Mouse (Mus musculus): ENCODE results near the gene Tfip11.

Gene Tfip11

DNA sequence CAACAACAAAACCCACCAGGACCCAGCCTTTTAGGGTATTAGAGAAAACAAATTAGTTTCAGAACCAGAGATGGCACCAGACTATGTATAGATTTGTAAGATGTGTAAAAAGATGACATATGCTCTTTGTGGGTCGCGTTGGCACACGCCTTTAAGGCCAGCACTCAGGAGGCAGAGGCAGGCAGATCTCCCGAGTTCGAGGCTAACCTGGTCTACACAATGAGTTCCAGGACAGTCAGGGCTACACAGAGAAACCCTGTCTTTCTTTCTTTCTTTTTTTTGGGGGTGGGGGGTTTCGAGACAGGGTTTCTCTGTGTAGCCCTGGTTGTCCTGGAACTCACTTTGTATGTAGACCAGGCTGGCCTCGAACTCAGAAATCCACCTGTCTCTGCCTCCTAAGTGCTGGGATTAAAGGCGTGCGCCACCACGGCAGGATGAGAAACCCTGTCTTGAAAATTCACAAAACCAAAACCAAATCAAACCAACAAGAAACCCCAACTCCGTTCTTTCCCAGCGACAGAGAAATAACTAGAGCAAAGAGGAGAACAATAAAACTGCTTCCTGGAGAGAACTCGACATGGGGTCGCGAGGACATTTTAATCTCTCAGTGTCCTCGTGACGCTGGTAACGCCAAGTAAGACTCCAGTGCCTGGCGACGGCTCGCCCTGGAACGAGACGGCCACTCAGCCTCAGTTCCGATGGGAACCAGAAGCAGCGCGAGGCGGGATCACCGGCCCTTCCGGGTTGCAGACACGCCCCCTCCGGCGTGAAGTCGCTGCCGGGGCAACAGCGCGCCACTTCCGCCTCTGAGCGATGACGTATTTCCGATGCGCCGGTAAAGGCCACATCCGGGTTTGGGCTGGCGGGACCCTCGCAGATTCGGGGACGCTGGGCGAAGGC, at the start of gene Tfip11:
TSS of gene Tfip11 (plus strand) at position 813 of the 900 bp plus-strand sequence.
- DNase-seq (ENCODE audit: low spot score) = peak; percentile 87

- no peak for DNase-seq (ENCODE audit: low spot score)
Measured at GRCm38 (mm10) chr5:112276907-112277348, 49.2 kb upstream of the Tfip11 start.

GRCm38 (mm10) chr5:112277906-112278470, 48.2 kb upstream of the Tfip11 start:
- DNase-seq (ENCODE audit: low spot score) = no peak

DNA sequence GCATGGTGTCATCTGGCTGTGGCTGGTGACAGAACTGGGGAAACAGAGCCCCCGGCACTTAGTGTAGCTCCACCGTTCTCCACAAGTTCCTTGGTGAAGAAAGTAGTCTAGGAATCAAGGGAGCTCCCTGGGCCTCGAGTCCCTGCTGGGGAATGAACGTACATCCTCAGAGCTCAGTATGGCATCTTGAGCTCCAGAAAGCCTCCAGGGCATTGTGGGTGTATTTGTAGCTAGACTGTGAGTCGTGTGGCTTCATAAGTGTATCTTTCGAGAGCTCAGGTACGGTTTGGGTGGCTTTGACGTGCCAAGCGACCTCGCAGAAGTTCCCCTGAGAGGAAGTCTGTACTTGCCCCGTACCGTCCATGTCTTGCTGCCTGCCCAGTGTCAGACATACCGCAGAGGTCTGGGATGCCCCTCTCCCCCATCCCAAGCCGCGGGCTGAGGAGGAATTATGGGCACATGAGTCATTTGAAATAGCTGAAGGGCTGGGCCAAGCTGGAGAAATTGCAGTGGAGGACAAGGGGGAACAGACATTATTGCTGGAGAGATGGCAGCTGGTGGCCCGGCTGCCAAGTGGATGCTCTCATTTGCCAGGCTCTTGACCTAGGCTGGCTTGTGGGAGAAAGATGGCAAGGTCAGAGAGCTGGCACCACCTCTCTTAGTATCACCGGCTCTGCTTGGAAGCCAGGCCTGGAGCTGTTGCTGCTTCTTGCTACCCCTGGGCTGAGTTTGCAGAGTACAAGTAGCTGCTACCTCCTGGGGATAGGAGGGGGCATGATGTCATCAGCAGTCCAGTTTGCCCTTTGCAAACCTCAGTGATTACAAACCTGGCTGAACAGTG, 46.8 kb upstream of the Tfip11 start:
- no peak for DNase-seq (ENCODE audit: low spot score)

GRCm38 (mm10) chr5:112280151-112280550, 46.0 kb upstream of the Tfip11 start:
- no peak for DNase-seq (ENCODE audit: low spot score)

GRCm38 (mm10) chr5:112280863-112281660, 45.1 kb upstream of the Tfip11 start:
- no peak for DNase-seq (ENCODE audit: low spot score)

GRCm38 (mm10) chr5:112281676-112282075, 44.5 kb upstream of the Tfip11 start:
- no peak for DNase-seq (ENCODE audit: low spot score)

DNA sequence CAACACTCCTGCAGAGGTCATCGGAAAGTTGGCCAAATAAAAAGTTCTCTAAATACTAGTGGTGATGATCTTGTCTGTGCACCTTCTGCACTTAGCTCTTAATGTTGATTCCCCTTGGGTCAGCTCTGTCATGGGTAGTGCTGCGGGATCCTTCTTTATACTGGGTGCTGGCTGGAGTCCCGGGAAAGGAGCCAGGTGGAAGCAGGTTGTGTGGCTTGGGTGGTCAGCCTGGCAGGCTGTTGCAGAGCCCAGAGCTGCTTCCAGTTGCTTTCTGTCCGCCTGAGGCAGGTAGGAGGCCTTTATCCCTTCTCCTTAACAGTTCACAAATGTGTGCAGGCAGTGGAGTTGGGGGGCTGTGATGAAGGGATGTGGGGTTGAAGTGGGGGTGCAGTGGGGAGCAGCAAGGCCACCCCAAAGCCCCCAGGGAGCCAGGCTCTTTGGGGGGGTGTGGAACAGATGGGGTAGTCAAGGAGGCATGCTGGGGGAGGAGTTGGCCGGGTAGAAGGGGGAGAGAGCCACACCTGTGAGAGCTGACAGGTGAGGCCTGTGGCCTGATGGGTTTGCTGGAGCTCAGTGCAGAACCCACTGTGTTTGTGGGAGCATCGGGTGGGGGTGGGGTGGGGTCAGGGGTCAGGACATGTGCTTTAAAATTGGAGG, 43.9 kb upstream of the Tfip11 start:
- DNase-seq (ENCODE audit: low spot score) = no peak

- no peak for DNase-seq (ENCODE audit: low spot score)
Measured at GRCm38 (mm10) chr5:112282780-112283482, 43.2 kb upstream of the Tfip11 start.

- DNase-seq (ENCODE audit: low spot score) = no peak
Measured at GRCm38 (mm10) chr5:112283543-112284202, 42.5 kb upstream of the Tfip11 start.

DNA sequence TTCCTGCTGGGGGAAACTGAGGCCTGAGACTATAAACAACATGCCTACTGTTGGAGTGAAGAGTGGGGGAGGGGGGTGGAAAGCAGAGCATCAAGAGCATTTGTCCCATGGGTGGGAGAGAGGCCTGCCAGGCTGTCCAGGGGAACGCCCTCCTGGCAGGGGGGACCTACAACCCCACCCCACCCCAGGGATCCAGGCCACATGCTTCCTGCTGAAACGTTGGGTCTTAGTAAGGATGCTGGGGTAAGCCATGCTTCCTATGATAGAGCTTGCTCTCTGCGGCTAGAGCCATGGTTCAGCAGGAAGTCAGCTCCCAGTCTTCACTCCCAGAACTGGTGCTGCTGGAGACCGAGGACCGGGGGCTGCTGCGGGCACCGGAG, 42.0 kb upstream of the Tfip11 start:
- DNase-seq (ENCODE audit: low spot score) = no peak

- DNase-seq (ENCODE audit: low spot score) = no peak
Measured at GRCm38 (mm10) chr5:112285548-112286085, 40.5 kb upstream of the Tfip11 start.

- DNase-seq (ENCODE audit: low spot score) = no peak
Measured at GRCm38 (mm10) chr5:112286608-112286983, 39.6 kb upstream of the Tfip11 start.

DNA sequence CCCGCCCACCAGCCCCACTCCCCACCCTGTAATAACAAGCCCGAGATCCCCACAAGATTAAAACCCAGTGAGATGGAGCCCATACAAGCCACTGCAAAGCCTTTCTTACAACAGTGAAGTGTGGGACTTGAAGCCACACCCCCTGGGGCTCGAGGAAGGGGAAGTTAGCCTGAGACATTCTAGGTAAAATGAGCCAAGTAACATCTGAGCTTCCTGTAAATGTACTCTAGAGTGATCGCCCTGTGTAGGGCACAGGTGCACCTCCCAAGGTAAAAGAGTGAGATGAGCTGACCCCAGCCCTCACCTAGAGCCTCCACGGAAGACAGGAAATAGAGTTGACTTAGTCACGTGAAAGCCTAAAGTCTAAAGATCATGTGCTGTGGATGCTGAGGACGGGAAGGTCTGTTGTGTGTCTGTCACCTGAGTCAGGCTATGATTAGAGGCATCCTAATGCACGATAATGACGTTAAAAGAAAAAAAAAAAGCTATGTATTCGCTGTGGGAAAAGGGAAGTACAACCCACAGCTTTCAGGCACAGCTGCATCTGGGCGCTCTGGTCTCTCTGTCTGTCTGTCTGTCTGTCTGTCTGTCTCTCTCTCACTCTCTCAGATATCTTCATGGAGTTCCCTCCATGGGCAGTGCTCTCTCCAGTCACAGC, 39.0 kb upstream of the Tfip11 start:
- no peak for DNase-seq (ENCODE audit: low spot score)

GRCm38 (mm10) chr5:112287652-112288051, 38.5 kb upstream of the Tfip11 start:
- DNase-seq (ENCODE audit: low spot score) = no peak

- DNase-seq (ENCODE audit: low spot score) = no peak
Measured at GRCm38 (mm10) chr5:112288193-112289141, 37.7 kb upstream of the Tfip11 start.

- no peak for DNase-seq (ENCODE audit: low spot score)
Measured at GRCm38 (mm10) chr5:112289236-112289635, 36.9 kb upstream of the Tfip11 start.
